ENCODE assay signal across 8 mouse cellular contexts in genomic region chr9:107981684-107982605, GRCm38 (mm10). TPM values are rescaled to one million over a fixed set of nuclear protein-coding genes. Genes with fewer than 3 reads are reported as not detected.
DNase-seq lines count a peak whose midpoint lies in the region; ATAC-seq and TF ChIP-seq lines count a peak whose summit lies in the region.

No protein-coding gene starts in this region.

- no peaks in the 10 kb centered on the region; the same call in 1 of the 2 replicates for H3K27me3 ChIP-seq in forebrain, embryonic 15.5 days
- H3K27me3 ChIP-seq in intestine, postnatal 0 days (replicated peaks; ENCODE audit: control insufficient read depth, insufficient read depth, low read length), result no peaks in the 10 kb centered on the region
- H3K27me3 ChIP-seq in liver, embryonic 16.5 days (ENCODE audit: control insufficient read depth, insufficient read depth, low read depth, low read length), result no peaks in the 10 kb centered on the region
- H3K27me3 ChIP-seq in stomach, postnatal 0 days (ENCODE audit: control insufficient read depth, insufficient read depth, low read length), result no peaks in the 10 kb centered on the region

- H3K4me1 ChIP-seq in forebrain, embryonic 15.5 days, result peaks cover 34% of the 10 kb centered on the region
- 0 out of 2 replicates have a peak, but pooled peaks cover 2% of the 10 kb centered on the region for H3K4me1 ChIP-seq in intestine, postnatal 0 days (replicated peaks; ENCODE audit: control insufficient read depth, insufficient read depth, low read length)
- peaks cover 79% of the 10 kb centered on the region for H3K4me1 ChIP-seq in liver, embryonic 16.5 days (ENCODE audit: control insufficient read depth, low read depth, low read length)
- H3K4me1 ChIP-seq in stomach, postnatal 0 days (replicated peaks; ENCODE audit: control insufficient read depth, insufficient read depth), result peaks cover 9% of the 10 kb centered on the region

- no peak for TF ChIP-seq EP300 in stomach, postnatal 0 days (optimal IDR thresholded peaks at IDR 0.05)

- H3K36me3 ChIP-seq in forebrain, embryonic 15.5 days, result no peaks in the 10 kb centered on the region
- H3K36me3 ChIP-seq in intestine, postnatal 0 days (ENCODE audit: control insufficient read depth, insufficient read depth), result peaks cover 43% of the 10 kb centered on the region
- peaks cover 64% of the 10 kb centered on the region for H3K36me3 ChIP-seq in liver, embryonic 16.5 days (ENCODE audit: control insufficient read depth, insufficient read depth)
- peaks cover 4% of the 10 kb centered on the region; the same call in 1 of the 2 replicates for H3K36me3 ChIP-seq in stomach, postnatal 0 days (ENCODE audit: control insufficient read depth, insufficient read depth, low read length)

- no peaks in the 10 kb centered on the region for H3K9me3 ChIP-seq in forebrain, embryonic 15.5 days
- no peaks in the 10 kb centered on the region for H3K9me3 ChIP-seq in intestine, postnatal 0 days (ENCODE audit: control insufficient read depth)
- no peaks in the 10 kb centered on the region for H3K9me3 ChIP-seq in liver, embryonic 16.5 days (replicated peaks; ENCODE audit: control insufficient read depth, low read length)
- H3K9me3 ChIP-seq in stomach, postnatal 0 days (ENCODE audit: control insufficient read depth, low read length), result no peaks in the 10 kb centered on the region

- peak; percentile 51 for DNase-seq in thymus, postnatal 0 days (ENCODE audit: low spot score)
- no peak for DNase-seq in thymus, postnatal 14 days
- DNase-seq in stomach, postnatal 0 days (ENCODE audit: low spot score), result peak; percentile 31
- DNase-seq in cerebellum, adult 11 months, result no peak

- peak overlapping the region; percentile 46 for H3K27ac ChIP-seq in forebrain, embryonic 15.5 days (replicated peaks)
- H3K27ac ChIP-seq in intestine, postnatal 0 days (ENCODE audit: low read depth, low read length), result peak overlapping the region; percentile 89
- peak overlapping the region; percentile 96 for H3K27ac ChIP-seq in liver, embryonic 16.5 days (ENCODE audit: low read length)
- peak overlapping the region; percentile 97 for H3K27ac ChIP-seq in stomach, postnatal 0 days (replicated peaks)

- no peak overlapping the region for H3K4me3 ChIP-seq in forebrain, embryonic 15.5 days
- no peak overlapping the region for H3K4me3 ChIP-seq in intestine, postnatal 0 days (ENCODE audit: low read depth, low read length)
- H3K4me3 ChIP-seq in liver, embryonic 16.5 days (ENCODE audit: low read depth, low read length), result peak overlapping the region; percentile 91
- H3K4me3 ChIP-seq in stomach, postnatal 0 days (ENCODE audit: low read depth, low read length), result peak overlapping the region; percentile 29

- ATAC-seq in forebrain, embryonic 15.5 days (replicated peaks), result no peak
- ATAC-seq in intestine, postnatal 0 days, result no peak
- ATAC-seq in liver, embryonic 16.5 days (ENCODE audit: low read depth), result no peak
- no peak for ATAC-seq in stomach, postnatal 0 days (ENCODE audit: low FRiP score, low TSS enrichment)
- ATAC-seq in inflammation-experienced regulatory T-cells, adult 6 months, result no peak

- no peak overlapping the region for H3K4me2 ChIP-seq in forebrain, embryonic 15.5 days (replicated peaks)
- peak overlapping the region; percentile 84 for H3K4me2 ChIP-seq in intestine, postnatal 0 days (replicated peaks; ENCODE audit: low read depth)
- peak overlapping the region; percentile 97 for H3K4me2 ChIP-seq in liver, embryonic 16.5 days (ENCODE audit: low read depth, low read length)
- H3K4me2 ChIP-seq in stomach, postnatal 0 days (replicated peaks; ENCODE audit: low read depth), result peak overlapping the region; percentile 80

- TF ChIP-seq CTCF in intestine, postnatal 0 days (IDR thresholded peaks at IDR 0.05; ENCODE audit: low read depth), result no peak
- no peak for TF ChIP-seq CTCF in stomach, postnatal 0 days (IDR thresholded peaks at IDR 0.05; ENCODE audit: low read depth)

- no peak overlapping the region for H3K9ac ChIP-seq in forebrain, embryonic 15.5 days (replicated peaks)
- H3K9ac ChIP-seq in intestine, postnatal 0 days (ENCODE audit: low read depth, low read length), result no peak overlapping the region
- peak overlapping the region; percentile 90 for H3K9ac ChIP-seq in liver, embryonic 16.5 days (ENCODE audit: low read depth, low read length)
- H3K9ac ChIP-seq in stomach, postnatal 0 days (ENCODE audit: low read length), result peak overlapping the region; percentile 48

- WGBS in forebrain, embryonic 15.5 days, result 59% methylated on average over 7 of the region's 7 CpGs
- 49% methylated on average over 7 of the region's 7 CpGs for WGBS in intestine, postnatal 0 days
- 33% methylated on average over 7 of the region's 7 CpGs for WGBS in liver, embryonic 16.5 days (ENCODE audit: insufficient replicate concordance)
- 30% methylated on average over 7 of the region's 7 CpGs for WGBS in stomach, postnatal 0 days

RNA-seq across cellular contexts. Expression of gene Gm20661, which starts 0.9 kb away (rescaled TPM):
- 0.26 and 0.27 TPM in 2 replicates for polyA plus RNA-seq in thymus, postnatal 0 days (2015; fragmentation: Nextera tagmentation; extraction: Ambion mirVana)
- 0.64 and 0.83 TPM in 2 replicates for polyA plus RNA-seq in forebrain, embryonic 15.5 days (2015; fragmentation: Nextera tagmentation; extraction: Ambion mirVana)
- 0.39 and 0.88 TPM in 2 replicates for polyA plus RNA-seq in intestine, postnatal 0 days (2015; fragmentation: Nextera tagmentation; extraction: Ambion mirVana)
- polyA plus RNA-seq in liver, embryonic 16.5 days (2015; fragmentation: Nextera tagmentation; extraction: Ambion mirVana), result 0.41 and 0.49 TPM in 2 replicates
- 0.69 and 0.87 TPM in 2 replicates for polyA plus RNA-seq in stomach, postnatal 0 days (2015; fragmentation: Nextera tagmentation; extraction: Ambion mirVana)
- polyA plus RNA-seq in inflammation-experienced regulatory T-cells, adult 6 months (2017; shearing (Covaris generic)), result not detected

RNA-seq across cellular contexts. Expression of gene Inka1, which starts 3.7 kb away (rescaled TPM):
- polyA plus RNA-seq in thymus, postnatal 0 days (2015; fragmentation: Nextera tagmentation; extraction: Ambion mirVana), result 31.6 and 33.8 TPM in 2 replicates
- polyA plus RNA-seq in forebrain, embryonic 15.5 days (2015; fragmentation: Nextera tagmentation; extraction: Ambion mirVana), result 12.6 and 12.8 TPM in 2 replicates
- polyA plus RNA-seq in intestine, postnatal 0 days (2015; fragmentation: Nextera tagmentation; extraction: Ambion mirVana), result 17.3 and 19.4 TPM in 2 replicates
- polyA plus RNA-seq in liver, embryonic 16.5 days (2015; fragmentation: Nextera tagmentation; extraction: Ambion mirVana), result 41.0 and 46.1 TPM in 2 replicates
- 25.9 and 27.6 TPM in 2 replicates for polyA plus RNA-seq in stomach, postnatal 0 days (2015; fragmentation: Nextera tagmentation; extraction: Ambion mirVana)
- under 1 TPM; 0.35 to 0.89 (median 0.82) TPM for polyA plus RNA-seq in inflammation-experienced regulatory T-cells, adult 6 months (2017; shearing (Covaris generic))

RNA-seq across cellular contexts. Expression of gene Uba7, which starts 6.6 kb away (rescaled TPM):
- polyA plus RNA-seq in thymus, postnatal 0 days (2015; fragmentation: Nextera tagmentation; extraction: Ambion mirVana), result 54.9 and 63.2 TPM in 2 replicates
- 2.5 and 2.9 TPM in 2 replicates for polyA plus RNA-seq in forebrain, embryonic 15.5 days (2015; fragmentation: Nextera tagmentation; extraction: Ambion mirVana)
- polyA plus RNA-seq in intestine, postnatal 0 days (2015; fragmentation: Nextera tagmentation; extraction: Ambion mirVana), result 43.8 and 50.6 TPM in 2 replicates
- polyA plus RNA-seq in liver, embryonic 16.5 days (2015; fragmentation: Nextera tagmentation; extraction: Ambion mirVana), result 43.8 and 47.7 TPM in 2 replicates
- 24.7 and 28.9 TPM in 2 replicates for polyA plus RNA-seq in stomach, postnatal 0 days (2015; fragmentation: Nextera tagmentation; extraction: Ambion mirVana)
- 100 to 1,000 TPM; 120 to 204 (median 167) TPM for polyA plus RNA-seq in inflammation-experienced regulatory T-cells, adult 6 months (2017; shearing (Covaris generic))

RNA-seq across cellular contexts. Expression of gene Cdhr4, which starts 10.4 kb away (rescaled TPM):
- 0.90 and 0.95 TPM in 2 replicates for polyA plus RNA-seq in thymus, postnatal 0 days (2015; fragmentation: Nextera tagmentation; extraction: Ambion mirVana)
- 0.36 and 1.7 TPM in 2 replicates for polyA plus RNA-seq in forebrain, embryonic 15.5 days (2015; fragmentation: Nextera tagmentation; extraction: Ambion mirVana)
- 1.6 and 2.0 TPM in 2 replicates for polyA plus RNA-seq in intestine, postnatal 0 days (2015; fragmentation: Nextera tagmentation; extraction: Ambion mirVana)
- 1.0 and 1.2 TPM in 2 replicates for polyA plus RNA-seq in liver, embryonic 16.5 days (2015; fragmentation: Nextera tagmentation; extraction: Ambion mirVana)
- polyA plus RNA-seq in stomach, postnatal 0 days (2015; fragmentation: Nextera tagmentation; extraction: Ambion mirVana), result 1.3 and 2.0 TPM in 2 replicates
- polyA plus RNA-seq in inflammation-experienced regulatory T-cells, adult 6 months (2017; shearing (Covaris generic)), result under 1 TPM in 1 of 3 experiments, not detected in 2; 0.73 TPM

RNA-seq across cellular contexts. Expression of gene Gm20662, which starts 14.2 kb away (rescaled TPM):
- polyA plus RNA-seq in thymus, postnatal 0 days (2015; fragmentation: Nextera tagmentation; extraction: Ambion mirVana), result 0.28 TPM in 1 of 2 replicates, not detected in the other
- polyA plus RNA-seq in forebrain, embryonic 15.5 days (2015; fragmentation: Nextera tagmentation; extraction: Ambion mirVana), result 0.69 TPM in 1 of 2 replicates, not detected in the other
- 0.43 TPM in 1 of 2 replicates, not detected in the other for polyA plus RNA-seq in intestine, postnatal 0 days (2015; fragmentation: Nextera tagmentation; extraction: Ambion mirVana)
- polyA plus RNA-seq in liver, embryonic 16.5 days (2015; fragmentation: Nextera tagmentation; extraction: Ambion mirVana), result 0.22 and 0.48 TPM in 2 replicates
- 0.18 TPM in 1 of 2 replicates, not detected in the other for polyA plus RNA-seq in stomach, postnatal 0 days (2015; fragmentation: Nextera tagmentation; extraction: Ambion mirVana)
- not detected for polyA plus RNA-seq in inflammation-experienced regulatory T-cells, adult 6 months (2017; shearing (Covaris generic))

Comparison
In these comparisons a context has a peak if more than half of its experiments do, and no peak if none do; other contexts are left out.
1. DNase-seq: peak in thymus, postnatal 0 days (single experiment) and stomach, postnatal 0 days (single experiment); none in thymus, postnatal 14 days (single experiment) and cerebellum, adult 11 months (single experiment).
2. H3K27ac ChIP-seq: peak in every context shown above with its lines; median percentile 97 in stomach, postnatal 0 days; 96 in liver, embryonic 16.5 days; 89 in intestine, postnatal 0 days; 46 in forebrain, embryonic 15.5 days.
3. H3K4me3 ChIP-seq: peak in liver, embryonic 16.5 days (single experiment) and stomach, postnatal 0 days (single experiment); none in forebrain, embryonic 15.5 days (single experiment) and intestine, postnatal 0 days (single experiment).
4. H3K9ac ChIP-seq: peak in liver, embryonic 16.5 days (single experiment) and stomach, postnatal 0 days (single experiment); none in forebrain, embryonic 15.5 days (single experiment) and intestine, postnatal 0 days (single experiment).